Mouse (Mus musculus): ENCODE results near the gene Sstr5. TPM values are rescaled to one million over a fixed set of nuclear protein-coding genes. Genes with fewer than 3 reads are reported as not detected.

Sstr5 gene
- 0.11 and 0.16 TPM in 2 replicates for polyA plus RNA-seq (2012; rRNA removed)

DNA sequence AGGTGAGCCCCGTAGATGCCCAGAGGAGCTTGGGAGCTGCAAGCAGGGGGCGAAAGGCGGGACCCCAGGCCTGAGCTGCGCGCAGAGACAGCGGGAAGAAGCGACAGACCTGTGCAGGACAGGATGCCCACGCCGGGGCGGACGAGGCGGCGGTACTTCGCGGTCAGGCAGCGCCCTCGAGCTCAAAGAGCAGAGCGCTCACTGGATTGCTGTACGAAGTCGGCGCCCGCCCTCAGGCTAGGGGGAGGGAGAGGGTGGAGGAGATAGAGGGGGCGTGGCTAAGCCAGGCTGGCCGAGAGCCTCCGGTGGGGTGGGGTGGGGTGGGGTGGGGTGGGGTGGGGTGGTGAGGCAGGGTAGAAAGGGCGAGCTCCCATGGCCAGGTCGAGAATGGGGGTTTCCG lies at the start of gene Sstr5:
Sstr5 (minus strand) TSS at position 276 of the 400 bp plus-strand sequence.
- DNase-seq, result no peak
- WGBS, result 2% methylated on average over 25 of the region's 28 CpGs
- Histone ChIP-seq H3K4me1 (ENCODE audit: control insufficient read depth, insufficient read depth, low read length) (no peaks in the 10 kb centered on the region), H3K27me3 (ENCODE audit: control insufficient read depth, insufficient read depth, low read length) (0 out of 2 replicates have a peak, but pooled peaks cover 2% of the 10 kb centered on the region), H3K4me3 (replicated peaks; ENCODE audit: insufficient read depth, low read depth, low read length) (no peak within 1 kb of the TSS), H3K27ac (ENCODE audit: insufficient read depth, low read length) (no peak within 1 kb of the TSS)
- TF ChIP-seq POLR2A (IDR thresholded peaks at IDR 0.05; ENCODE audit: borderline replicate concordance, insufficient read depth, low read length) (no peak), CTCF (IDR thresholded peaks at IDR 0.05; ENCODE audit: borderline replicate concordance, insufficient read depth, low read depth, low read length) (no peak)

DNA sequence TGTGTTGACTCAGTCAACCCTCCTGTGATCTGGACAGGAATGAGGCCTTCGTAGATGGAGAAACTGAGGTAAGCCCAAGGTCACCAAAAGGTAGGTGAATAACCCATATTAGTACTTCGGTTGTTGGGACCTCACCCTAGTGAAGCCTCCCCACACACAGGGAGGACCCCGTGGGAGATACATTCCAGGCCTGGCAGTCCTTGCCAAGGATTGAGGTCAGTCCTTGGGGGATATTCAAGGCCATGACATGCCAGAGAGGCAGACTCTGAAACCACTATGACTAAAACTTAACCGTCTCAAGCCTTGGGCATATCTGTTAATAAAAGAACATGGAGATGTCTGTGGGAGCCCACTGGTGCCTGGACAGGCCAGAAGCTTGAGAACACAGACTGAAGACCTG lies 44.7 kb upstream of the Sstr5 start:
- WGBS, result 81% methylated on average over 4 of the region's 4 CpGs
- Histone ChIP-seq H3K4me3 (replicated peaks; ENCODE audit: insufficient read depth, low read depth, low read length) (no peak overlapping the region), H3K27me3 (ENCODE audit: control insufficient read depth, insufficient read depth, low read length) (no peaks in the 10 kb centered on the region; the same call in 1 of the 2 replicates), H3K4me1 (ENCODE audit: control insufficient read depth, insufficient read depth, low read length) (no peaks in the 10 kb centered on the region), H3K27ac (ENCODE audit: insufficient read depth, low read length) (no peak overlapping the region)
- no peak for DNase-seq
- no peak for TF ChIP-seq POLR2A (IDR thresholded peaks at IDR 0.05; ENCODE audit: borderline replicate concordance, insufficient read depth, low read length)
- no peak for TF ChIP-seq CTCF (IDR thresholded peaks at IDR 0.05; ENCODE audit: borderline replicate concordance, insufficient read depth, low read depth, low read length)

DNA sequence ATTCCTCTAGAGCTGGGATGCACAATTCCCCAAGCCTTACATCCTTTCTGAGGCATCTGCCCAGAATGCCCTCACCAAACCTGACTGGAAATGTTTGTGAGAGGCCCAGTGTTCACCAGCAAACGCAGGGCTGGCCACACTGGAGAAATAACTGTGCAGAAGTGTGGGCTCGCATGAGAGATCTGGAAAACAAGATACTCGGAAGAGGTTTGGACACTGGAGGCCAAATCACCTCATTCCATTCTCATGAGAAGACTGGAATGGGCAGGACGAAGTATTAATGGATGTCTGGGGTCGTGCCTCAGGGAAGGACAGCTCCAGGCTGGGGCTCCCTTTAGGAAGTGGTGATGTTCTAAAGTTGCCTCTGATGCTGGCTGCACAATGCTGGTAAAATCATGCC lies 43.6 kb upstream of the Sstr5 start:
- DNase-seq, result no peak
- 87% methylated on average over 5 of the region's 5 CpGs for WGBS
- no peaks in the 10 kb centered on the region; the same call in 1 of the 2 replicates for H3K27me3 ChIP-seq (ENCODE audit: control insufficient read depth, insufficient read depth, low read length)
- no peak overlapping the region for H3K4me3 ChIP-seq (replicated peaks; ENCODE audit: insufficient read depth, low read depth, low read length)
- H3K4me1 ChIP-seq (ENCODE audit: control insufficient read depth, insufficient read depth, low read length), result no peaks in the 10 kb centered on the region
- TF ChIP-seq CTCF (IDR thresholded peaks at IDR 0.05; ENCODE audit: borderline replicate concordance, insufficient read depth, low read depth, low read length) (no peak), POLR2A (IDR thresholded peaks at IDR 0.05; ENCODE audit: borderline replicate concordance, insufficient read depth, low read length) (no peak)
- no peak overlapping the region for H3K27ac ChIP-seq (ENCODE audit: insufficient read depth, low read length)

DNA sequence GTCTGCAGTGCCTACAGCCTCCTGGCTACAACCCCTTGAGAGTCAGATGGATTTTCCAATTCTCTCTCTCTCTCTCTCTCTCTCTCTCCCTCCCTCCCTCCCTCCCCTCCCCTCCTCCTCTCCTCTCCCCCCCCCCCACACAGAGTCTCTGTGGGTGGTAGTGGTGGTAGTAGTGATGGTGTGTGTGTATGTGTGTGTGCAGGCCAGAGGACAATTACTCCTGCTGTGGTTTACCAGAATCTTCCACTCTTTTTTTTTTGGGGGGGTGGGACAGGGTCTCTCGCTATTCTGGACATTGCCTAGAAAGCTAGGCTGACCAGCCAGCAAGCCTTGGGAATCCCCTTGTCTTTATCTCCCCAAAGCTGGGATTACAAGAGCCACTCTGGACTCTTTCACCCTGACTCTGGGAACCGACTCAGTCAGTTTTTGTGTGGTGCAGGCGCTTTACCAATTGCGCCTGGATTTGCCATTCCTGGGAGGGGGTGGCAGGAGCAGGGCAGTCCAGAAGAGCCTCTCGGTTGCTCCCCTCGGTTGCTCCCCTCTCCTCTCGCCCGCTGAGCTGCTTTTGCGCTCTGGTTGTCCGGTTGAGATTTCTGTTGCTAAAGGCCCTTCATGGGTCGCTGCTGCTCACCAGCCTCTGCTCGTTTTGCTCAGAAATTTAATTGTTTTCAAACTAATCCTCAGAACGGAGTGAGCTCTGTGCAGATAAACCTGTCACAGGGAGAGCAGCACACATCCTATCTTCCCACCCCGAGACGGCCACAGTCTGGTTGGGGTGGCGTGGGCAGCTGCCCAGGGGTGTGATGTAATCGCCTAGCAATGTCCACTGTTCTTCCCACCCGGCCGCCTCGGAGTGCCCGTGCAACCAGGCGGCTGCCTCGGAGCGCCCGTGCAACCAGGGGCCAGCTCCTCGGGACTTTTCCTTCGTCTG lies 42.1 kb upstream of the Sstr5 start:
- 12% methylated on average over 27 of the region's 27 CpGs for WGBS
- no peak for DNase-seq

DNA sequence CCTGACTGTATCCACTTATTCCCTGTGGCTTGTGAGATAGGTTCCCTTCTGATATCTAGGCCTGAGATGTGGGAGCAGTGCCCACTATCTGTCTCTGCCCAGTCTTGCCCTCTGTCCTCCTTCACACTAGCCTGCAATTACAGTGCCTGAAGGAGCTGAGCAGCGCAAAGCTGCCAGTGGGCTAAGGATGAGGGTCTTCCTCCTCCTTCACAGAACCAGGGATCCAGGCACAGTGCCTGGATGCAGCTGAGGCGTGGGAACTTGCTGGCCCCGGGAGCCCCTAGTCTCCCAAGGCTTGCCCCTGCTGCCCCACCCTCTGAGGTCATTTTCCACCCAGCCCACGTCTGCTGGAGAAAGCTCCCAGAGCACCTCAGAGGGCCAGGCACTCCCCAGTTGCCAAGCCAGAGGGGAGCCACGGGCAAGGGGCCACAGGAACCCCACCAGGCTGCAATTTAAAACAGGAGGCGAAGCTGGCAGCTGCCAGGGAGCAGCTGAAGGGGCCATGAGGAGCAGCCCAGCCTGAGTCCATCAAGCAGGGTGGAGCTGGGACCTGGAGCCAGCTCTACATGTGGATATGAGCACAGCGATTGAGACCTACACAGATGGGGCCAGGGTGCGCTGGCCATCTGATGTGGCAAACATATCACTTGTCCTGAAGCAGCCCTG lies 33.4 kb upstream of the Sstr5 start:
- H3K4me3 ChIP-seq (replicated peaks; ENCODE audit: insufficient read depth, low read depth, low read length), result no peak overlapping the region
- H3K27ac ChIP-seq (ENCODE audit: insufficient read depth, low read length), result no peak overlapping the region
- DNase-seq, result no peak
- H3K27me3 ChIP-seq (ENCODE audit: control insufficient read depth, insufficient read depth, low read length), result no peaks in the 10 kb centered on the region
- WGBS, result 27% methylated on average over 8 of the region's 8 CpGs
- no peak for TF ChIP-seq POLR2A (IDR thresholded peaks at IDR 0.05; ENCODE audit: borderline replicate concordance, insufficient read depth, low read length)
- TF ChIP-seq CTCF (IDR thresholded peaks at IDR 0.05; ENCODE audit: borderline replicate concordance, insufficient read depth, low read depth, low read length), result no peak
- no peaks in the 10 kb centered on the region for H3K4me1 ChIP-seq (ENCODE audit: control insufficient read depth, insufficient read depth, low read length)

More for the DNA sequence above, 42.1 kb upstream of the Sstr5 start:
- Histone ChIP-seq H3K27ac (ENCODE audit: insufficient read depth, low read length) (no peak overlapping the region), H3K4me1 (ENCODE audit: control insufficient read depth, insufficient read depth, low read length) (no peaks in the 10 kb centered on the region), H3K27me3 (ENCODE audit: control insufficient read depth, insufficient read depth, low read length) (no peaks in the 10 kb centered on the region; the same call in 1 of the 2 replicates), H3K4me3 (replicated peaks; ENCODE audit: insufficient read depth, low read depth, low read length) (no peak overlapping the region)
- no peak for TF ChIP-seq CTCF (IDR thresholded peaks at IDR 0.05; ENCODE audit: borderline replicate concordance, insufficient read depth, low read depth, low read length)
- TF ChIP-seq POLR2A (IDR thresholded peaks at IDR 0.05; ENCODE audit: borderline replicate concordance, insufficient read depth, low read length), result no peak

DNA sequence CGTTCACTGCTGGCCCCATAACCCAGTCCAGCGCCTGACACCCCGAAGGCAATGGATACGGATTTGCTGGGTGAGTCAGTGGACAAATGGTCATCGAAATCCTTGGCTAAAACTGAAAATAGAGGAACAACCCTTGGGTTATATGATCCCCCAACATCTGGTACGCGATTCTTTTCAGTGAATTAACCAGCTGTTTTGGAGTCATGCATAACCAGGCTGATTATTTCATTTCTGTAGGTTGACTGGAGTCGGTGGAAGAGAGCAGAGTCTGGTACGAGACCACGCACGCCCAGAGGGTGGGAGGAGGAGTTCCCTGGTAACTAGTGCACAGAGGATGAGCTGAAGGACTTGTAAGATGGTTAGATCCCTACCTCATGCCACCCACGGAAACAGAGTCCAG lies 25.0 kb upstream of the Sstr5 start:
- no peak overlapping the region for H3K4me3 ChIP-seq (replicated peaks; ENCODE audit: insufficient read depth, low read depth, low read length)
- TF ChIP-seq CTCF (IDR thresholded peaks at IDR 0.05; ENCODE audit: borderline replicate concordance, insufficient read depth, low read depth, low read length) (no peak), POLR2A (IDR thresholded peaks at IDR 0.05; ENCODE audit: borderline replicate concordance, insufficient read depth, low read length) (no peak)
- WGBS, result 88% methylated on average over 12 of the region's 12 CpGs
- no peak overlapping the region for H3K27ac ChIP-seq (ENCODE audit: insufficient read depth, low read length)
- no peaks in the 10 kb centered on the region for H3K27me3 ChIP-seq (ENCODE audit: control insufficient read depth, insufficient read depth, low read length)
- no peak for DNase-seq
- H3K4me1 ChIP-seq (ENCODE audit: control insufficient read depth, insufficient read depth, low read length), result no peaks in the 10 kb centered on the region

DNA sequence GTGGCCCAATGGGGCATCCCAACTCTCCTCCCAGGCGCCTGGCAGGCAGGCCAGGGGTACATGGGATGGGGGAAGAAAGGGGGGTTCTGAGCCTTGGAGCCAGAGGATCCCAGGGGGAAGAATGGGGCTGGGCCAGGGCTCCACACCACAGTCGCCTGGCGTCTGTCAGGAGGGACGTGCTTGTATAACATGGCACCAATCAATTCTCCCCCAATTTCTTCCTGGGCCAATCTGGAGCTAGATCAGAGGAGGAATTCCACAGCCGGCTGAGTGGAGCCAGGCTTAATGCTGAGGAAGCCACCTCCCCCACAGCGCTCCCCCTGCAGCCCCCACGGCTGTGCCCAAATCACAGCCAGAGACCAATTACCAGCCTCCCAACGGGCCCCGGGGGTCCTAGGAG lies 23.4 kb upstream of the Sstr5 start:
- TF ChIP-seq POLR2A (IDR thresholded peaks at IDR 0.05; ENCODE audit: borderline replicate concordance, insufficient read depth, low read length) (no peak), CTCF (IDR thresholded peaks at IDR 0.05; ENCODE audit: borderline replicate concordance, insufficient read depth, low read depth, low read length) (no peak)
- 29% methylated on average over 9 of the region's 9 CpGs for WGBS
- Histone ChIP-seq H3K4me3 (replicated peaks; ENCODE audit: insufficient read depth, low read depth, low read length) (no peak overlapping the region), H3K27me3 (ENCODE audit: control insufficient read depth, insufficient read depth, low read length) (no peaks in the 10 kb centered on the region), H3K27ac (ENCODE audit: insufficient read depth, low read length) (no peak overlapping the region), H3K4me1 (ENCODE audit: control insufficient read depth, insufficient read depth, low read length) (no peaks in the 10 kb centered on the region)
- DNase-seq, result no peak

Data from cerebellum, adult 2 months (tissue).